Mouse (Mus musculus) left cerebral cortex, postnatal 14 days (tissue): ENCODE results near the gene Dennd2a. TPM values are rescaled to one million over a fixed set of nuclear protein-coding genes. Genes with fewer than 3 reads are reported as not detected.

Experiments used
- DNase-seq, 2 experiments: peaks; one replicate each; pipeline ENCODE4 v3.0.0; 2021 to 2022; ENCODE audit warnings: low spot score in 2 of 2, mixed read lengths in 1 of 2
- intact Hi-C: fragments of 180-260 bp; cut with DNase I; formaldehyde crosslinking; loops from one replicate; pipeline ENCODE4 v1.15.1; 2025
- total RNA-seq, 2 experiments: library from RNA; stranded (reverse); gene quantifications; 2 replicates each; pipeline ENCODE4 v1.2.3; 2021

The Dennd2a gene
- total RNA-seq, 2 experiments from 2014 or later, result 21.4 to 22.7 TPM

DNA sequence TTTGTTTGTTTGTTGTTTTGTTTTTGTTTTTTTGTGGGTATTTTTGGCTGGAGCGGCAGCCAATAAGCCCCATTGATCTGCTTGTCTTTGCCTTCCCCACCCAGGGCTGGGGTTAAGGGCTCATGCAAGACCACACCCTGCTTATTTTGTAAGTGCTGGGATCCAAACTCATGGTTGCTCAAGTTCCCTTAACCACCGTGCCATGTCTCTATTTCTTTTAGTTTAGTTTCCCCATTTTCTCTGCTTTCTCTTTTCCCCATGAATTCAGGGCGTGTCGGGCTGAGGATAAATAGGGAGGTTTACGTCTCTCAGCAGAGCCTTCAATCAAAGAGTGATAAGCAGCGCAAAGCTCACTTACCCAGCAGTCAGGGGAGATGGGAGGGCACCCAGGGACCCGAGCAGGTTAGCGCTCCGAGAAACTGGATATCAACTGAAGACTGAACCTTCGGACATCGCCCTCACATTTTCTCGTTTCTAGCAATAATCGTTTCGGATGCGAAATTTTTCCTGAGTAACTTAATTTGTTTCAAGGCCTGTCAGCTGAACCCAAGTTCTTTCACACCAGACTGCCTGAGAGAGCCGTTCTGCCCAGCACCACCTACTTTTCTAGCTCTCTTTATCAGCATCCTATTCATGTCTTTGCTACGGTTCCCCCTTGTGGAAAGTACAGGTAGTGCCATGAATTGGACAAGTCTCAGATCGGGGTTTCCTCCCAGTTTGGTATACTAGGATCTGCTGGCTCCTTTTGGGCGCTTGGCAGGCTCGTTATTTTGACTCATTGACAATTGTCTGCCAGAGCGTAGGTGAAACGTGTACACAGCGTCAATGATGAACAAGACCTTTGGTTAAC, 4.7 kb upstream of the Dennd2a start:
- intact Hi-C loops, result loop anchor here (1.0 kb wide), 1 partner anchor 99 kb away; no protein-coding TSS in a partner anchor
- DNase-seq, result peak; percentile 93

DNA sequence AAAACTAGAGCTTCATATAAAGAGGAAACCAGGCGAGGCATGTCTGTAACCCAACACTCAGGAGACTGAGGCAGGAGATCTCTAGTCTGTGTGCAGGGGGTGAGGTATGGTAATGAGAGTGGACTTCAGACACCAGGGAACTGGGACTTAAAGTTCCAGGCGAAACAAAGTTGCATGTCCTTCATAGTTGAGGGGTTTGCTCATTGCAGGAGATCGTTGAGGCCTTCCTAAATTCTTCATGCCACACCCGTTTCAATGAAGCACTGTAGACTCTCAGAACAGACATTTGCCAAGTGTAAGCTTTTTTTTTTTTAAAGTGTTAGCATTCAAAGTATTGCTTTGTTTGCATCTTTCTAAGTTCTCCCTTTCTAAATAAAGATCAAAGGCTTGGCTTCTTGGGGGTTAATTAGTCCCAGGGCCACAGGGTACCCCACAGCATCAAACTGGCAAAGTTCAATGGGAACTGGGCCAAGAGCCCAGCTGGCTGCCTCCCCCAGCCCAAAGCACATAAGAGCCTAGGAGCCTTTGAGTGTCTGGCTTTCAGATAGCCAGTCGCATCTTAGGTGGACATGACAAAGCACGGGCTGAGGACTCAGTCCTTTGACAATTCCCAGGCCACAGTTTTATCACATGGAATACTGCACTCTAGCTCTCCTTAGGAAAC, 1.7 kb upstream of the Dennd2a start:
- no peak for DNase-seq
- intact Hi-C loops, result loop anchor here (5.0 kb wide), 1 partner anchor 37 kb away; no protein-coding TSS in a partner anchor

DNA sequence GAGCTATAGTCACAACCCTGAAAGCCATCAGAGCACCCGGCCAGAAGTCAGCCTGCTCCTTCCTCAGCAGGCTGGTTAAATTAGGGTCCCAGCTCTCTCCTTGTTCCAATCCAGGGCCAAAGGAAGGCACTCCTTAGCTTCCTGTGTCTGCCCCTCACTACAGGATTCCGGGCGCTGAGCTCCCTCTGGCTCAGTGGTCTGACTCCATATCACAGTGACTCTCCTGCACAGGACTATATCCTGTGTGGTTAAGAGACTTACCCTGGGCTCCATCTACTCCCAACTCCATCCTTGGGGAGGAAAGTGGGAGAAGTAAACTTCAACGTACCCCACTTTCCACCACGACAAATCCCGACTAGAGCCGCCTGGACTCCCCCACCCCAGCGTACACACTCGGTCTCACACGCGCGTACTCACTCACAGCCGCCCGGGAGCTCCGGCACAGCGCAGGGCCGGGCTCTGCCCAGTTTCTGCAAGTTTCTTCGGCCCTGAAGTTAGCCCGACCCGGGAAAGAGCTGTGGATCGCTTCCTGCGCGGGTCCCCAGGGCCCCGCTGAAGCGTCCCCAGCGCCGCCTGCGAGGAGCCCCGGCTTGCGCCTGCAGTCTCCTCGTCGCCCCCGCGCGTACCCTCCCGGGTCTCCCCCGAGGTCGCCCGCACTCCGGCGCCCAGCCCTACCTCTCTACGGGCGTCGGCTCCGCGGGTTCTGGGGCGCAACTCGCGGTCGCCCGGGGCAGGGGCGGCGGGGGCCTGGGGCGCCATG, 587 bp downstream of the Dennd2a start:
- intact Hi-C loops, result loop anchor here (5.0 kb wide), 1 partner anchor 35 kb away; no protein-coding TSS in a partner anchor
- no peak for DNase-seq

DNA sequence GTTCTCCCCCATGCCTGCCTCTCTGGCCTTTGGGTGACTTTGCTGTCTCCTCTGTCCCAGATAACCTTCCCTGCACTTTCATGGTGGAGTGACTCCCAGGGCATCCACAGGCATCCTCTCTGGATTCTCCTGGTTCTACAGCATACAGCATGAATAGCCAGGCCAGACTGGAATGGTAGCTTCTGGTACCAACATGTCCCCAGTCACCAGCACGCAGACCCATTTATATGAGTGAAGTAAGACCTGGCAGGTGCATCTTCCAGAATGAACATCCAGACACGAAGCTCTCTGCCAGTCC, 2.1 kb downstream of the Dennd2a start:
- DNase-seq, result no peak
- intact Hi-C loops, result loop anchor here (5.0 kb wide), 1 partner anchor 33 kb away; no protein-coding TSS in a partner anchor

DNA sequence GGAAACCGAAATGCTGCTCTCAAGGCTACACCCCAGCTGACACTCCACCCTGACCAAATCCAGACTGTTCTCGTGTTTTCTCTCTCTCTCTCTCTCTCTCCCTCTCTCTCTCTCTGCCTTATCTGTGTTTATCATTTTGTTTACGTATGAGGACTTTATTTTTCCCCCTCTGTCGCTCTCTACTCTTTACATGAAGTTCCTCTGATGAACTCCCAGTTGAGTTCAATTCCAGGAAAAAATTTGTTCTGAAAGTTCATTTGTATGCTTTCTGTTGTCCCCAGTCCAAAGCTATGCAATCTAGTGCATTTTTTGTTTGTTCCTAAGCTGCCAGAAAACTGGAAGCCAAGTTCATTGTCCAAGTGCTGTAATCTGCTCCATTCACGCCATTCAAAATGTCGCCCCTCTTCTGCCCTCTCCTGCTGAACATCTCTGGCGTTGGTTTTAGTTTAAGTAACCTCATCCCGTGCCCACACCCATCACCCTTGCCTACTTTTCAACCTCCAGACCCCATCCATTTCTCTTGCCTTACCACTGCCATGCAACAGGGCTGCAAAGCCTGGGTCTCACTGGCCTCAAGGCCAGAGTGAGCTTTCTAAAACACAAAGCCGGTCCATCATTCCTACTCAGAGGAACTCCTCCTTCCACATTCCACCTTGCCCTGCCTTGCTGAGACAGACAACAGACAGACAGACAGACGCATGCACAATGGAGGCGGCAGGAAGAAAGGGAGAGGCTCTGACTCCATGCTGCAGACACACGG, 2.6 kb downstream of the Dennd2a start:
- intact Hi-C loops, result loop anchor here (5.0 kb wide), 1 partner anchor 33 kb away; no protein-coding TSS in a partner anchor
- no peak for DNase-seq

DNA sequence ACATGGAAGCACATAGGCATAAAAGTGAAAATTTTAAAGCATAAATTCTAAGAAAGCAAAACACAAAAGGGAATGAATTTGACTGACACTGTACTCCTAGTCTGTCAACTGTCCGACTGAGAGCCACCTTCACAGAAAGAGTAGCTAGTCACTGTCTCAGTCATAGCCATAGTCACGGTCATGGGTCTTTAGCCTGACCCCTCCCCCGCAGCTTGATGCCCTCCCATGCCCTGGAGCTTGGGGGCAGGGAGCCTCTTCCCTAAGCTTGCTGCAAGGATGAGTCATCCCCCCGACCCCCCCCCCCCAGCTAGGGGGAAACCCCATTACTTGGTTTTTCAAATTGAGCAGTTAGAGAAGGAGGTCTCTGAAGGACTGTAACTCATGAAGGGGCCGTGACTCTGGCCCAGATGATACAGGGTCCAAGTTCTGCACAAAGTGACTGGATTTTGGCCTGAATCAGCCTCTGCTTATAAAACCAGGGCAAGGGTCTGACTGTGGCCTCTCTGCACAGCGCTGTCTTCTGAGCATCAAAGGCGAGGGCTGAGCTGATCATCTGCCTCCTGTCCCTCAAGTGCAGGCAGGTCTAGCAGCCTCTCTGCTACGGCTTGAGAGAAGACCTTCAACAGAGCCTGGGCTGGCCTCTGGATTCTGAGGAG, 5.6 kb downstream of the Dennd2a start:
- no peak for DNase-seq
- intact Hi-C loops, result no loop called here

DNA sequence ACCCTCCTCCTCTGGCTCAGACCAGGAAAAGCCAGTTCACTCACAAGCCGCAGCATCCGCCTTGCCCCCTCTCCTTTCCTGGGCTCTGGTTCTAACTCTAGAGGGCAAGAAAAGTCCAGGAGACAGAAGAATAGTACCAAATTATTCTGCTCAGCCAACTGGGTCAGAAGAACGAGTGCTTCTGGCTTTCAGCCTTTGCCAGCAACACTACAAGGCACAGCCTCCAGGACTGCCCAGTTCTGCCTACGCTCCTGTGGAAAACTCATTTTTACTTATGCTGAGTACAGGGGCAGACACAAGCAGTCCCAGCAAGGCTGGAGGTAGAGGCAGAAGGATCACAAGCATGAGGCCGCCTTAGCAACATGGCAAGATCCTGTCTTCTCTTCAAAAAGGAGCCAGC, 9.6 kb downstream of the Dennd2a start:
- intact Hi-C loops, result no loop called here

DNA sequence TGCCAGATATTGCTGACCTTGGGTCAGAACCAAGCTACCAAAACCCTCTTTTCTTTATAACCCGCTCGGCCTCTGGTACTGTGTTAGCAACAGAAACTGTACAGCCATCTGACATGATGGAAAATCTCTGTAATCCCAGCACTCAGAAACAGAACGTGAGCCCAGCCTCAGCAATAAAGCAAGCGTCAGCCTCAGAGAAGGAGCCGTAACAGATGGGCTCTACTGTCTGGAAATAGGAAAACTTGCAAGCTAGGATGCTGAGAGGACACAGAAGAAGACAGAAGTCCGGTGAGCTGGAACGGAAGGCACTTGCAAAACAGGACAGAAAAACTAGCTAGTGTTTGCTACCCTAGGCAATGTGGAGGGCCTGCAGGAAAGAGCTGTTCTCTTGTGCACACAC, 12.2 kb downstream of the Dennd2a start:
- no peak for DNase-seq
- intact Hi-C loops, result no loop called here

More for the DNA sequence above, 9.6 kb downstream of the Dennd2a start:
- DNase-seq, result no peak

DNA sequence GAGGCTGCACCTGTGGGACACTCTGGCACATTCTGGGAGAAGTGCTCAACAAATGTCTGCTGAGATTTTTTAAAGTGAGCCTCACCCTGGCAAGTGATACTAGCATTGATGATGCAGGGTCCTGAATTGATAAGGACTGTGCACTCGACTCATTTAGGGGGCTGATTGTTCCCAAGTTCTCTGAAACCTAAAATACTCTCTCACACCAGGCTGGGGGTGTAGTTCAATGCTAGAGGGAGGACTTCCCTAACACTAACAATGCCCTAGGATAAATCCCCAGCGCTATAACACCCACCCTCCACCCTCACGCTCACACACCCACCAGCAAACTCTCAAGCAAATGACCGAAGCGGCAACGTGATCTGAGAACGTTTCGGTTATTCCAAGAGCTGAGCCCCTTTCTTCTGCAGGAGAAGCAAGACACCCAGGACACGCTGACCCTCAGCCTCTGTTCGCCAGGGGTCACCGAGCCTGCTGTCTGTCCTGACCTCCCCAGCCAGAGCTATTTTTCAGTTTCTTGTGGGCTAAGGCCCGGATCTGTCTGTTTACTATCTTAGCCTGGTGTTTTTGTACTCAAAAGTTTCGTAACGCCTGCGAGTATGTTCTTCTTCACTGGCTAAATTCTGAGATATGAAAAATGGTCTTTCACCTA, 13.8 kb downstream of the Dennd2a start:
- DNase-seq, result no peak
- intact Hi-C loops, result no loop called here

DNA sequence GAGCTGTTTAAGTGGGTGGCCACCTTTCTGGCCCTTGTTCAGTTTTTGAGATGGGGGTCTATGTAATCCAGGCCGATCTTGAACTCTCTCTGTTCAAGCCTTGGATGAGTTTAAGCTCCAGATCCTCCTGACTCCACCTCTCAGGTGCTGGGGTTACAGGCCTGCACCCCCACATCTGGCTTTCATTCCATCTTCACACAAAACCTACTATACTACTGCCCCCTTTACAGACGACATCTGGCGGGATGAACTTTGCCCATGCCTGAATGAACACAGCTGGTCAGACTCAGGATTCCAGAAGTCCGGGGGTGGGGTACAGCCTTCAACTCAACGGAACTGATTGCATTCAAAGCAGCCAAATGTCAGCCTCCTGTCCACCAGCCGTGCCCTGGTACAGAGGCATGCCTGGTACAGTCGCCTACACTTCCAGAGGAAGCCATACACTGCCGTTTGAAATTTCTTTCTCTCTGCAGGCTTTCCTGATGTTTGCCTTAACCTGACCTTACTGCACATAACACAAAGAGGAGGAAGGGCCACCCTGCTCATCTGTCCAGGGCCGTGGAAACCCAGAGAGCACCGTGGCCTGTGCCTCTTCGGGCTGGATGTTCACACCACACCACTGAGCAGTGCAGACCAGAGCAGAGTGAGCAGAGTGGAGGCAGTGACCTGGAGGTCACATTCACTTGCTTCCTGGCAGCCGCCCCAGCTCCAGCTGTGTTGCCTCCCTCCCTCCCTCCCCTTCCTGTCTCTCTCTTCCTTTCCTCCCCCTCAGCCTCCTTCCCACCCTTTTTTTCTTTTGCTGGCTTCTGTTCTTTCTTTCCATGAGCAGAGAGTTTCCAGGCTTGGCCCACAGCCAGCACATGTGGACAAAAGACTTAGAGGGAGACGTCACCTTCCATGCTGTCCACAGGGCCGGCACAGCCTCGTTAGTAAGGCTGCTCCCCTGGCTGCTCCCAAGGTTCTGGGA, 14.8 kb downstream of the Dennd2a start:
- intact Hi-C loops, result no loop called here
- DNase-seq, result peak; percentile 61 to 71

DNA sequence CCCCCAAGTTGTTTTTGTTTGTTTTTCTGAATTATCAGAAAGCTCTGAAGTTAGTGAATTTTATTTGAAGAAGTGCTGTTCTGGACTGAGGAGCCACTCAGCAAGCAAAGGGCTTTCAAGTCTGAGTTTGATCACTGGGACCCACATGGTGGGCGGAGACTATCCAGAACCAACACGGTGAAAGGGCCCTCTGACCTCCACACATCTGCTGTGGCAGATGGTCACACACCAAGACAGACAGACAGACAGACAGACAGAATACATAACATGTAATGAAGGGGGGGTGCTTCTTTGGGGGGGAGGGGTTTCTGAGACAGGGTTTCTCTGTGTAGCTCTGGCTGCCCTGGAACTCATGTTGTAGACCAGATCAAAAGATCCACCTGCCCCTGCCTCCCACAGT, 17.1 kb downstream of the Dennd2a start:
- intact Hi-C loops, result no loop called here

DNA sequence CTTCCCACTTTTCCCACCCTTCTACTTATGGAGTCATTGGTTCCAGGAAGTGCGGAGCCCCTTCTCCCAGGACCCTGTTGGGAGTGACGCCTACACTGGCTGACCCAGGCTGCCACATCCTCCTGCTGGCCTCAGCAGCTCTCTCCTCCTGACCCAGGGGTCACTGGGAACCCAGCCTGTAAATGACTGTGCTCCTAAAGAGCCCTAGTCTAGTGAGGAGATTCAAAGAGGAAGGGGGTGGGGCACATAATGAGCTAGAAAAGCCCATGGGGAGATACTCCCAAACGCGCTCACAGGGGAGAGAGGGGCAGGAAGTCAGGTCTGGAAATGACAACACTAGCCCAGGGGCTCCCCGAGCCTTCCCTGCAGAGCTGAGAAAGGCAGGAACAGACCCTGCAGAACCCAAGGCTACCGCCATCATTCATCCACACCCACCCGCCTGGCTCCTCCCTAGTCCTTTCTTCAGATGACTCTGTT, 17.9 kb downstream of the Dennd2a start:
- intact Hi-C loops, result no loop called here
- no peak for DNase-seq

More for the DNA sequence above, 17.1 kb downstream of the Dennd2a start:
- no peak for DNase-seq

DNA sequence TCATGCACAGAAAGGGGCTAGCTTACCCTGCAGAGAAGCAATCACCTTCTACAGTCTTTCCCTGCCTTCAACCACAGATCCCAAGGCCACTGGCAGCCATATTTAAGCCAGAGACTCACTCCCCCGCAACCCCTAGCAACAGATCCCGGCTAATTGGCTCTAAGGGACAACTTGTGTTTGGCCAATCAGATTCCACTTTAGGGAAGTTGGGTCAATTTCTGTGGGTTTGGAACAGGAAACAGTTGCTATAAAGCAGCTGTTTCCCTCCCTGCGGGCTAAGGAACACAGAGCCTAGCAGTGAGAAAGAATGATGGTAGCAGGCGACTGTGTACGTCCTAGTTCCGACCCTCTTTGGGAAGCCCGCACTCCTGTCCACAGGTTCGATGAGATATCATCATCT, 19.4 kb downstream of the Dennd2a start:
- intact Hi-C loops, result no loop called here
- DNase-seq, result no peak

DNA sequence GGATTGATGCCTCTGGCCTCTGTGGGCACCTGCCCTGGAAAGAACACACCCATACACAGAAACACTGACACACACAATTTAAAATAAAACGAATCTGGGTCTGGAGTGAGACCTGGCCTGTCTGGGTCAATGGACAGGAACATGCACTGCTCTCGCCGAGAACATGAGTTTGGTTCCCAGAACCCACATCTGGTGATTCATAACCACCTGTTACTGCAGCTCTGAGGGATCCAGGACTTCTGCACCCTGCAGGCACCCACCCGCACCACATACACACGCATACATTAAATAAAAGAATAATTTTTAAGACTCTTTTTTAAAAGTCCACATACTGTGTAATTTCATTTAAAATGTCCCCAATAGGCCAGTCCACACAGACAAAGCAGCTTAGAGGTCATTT, 20.4 kb downstream of the Dennd2a start:
- intact Hi-C loops, result no loop called here
- no peak for DNase-seq

DNA sequence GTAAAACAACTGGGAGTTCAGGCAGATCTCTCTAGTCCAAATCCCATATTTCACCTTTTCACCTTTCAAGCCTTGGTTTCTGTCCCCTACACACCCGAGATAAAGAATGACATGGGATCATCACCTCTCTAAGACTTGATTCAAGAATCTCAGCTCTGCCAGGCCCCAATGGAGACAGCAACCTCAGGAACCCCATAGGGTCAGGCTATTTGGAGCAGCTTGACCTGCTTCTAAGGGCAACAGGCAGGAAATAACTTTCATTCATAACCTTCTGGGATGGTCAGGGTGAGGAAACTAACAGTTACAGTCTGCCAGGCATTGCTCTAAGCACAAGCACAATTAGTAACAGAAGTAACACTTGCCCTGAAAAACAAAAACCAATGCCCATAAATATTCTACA, 21.0 kb downstream of the Dennd2a start:
- no peak for DNase-seq
- intact Hi-C loops, result no loop called here

DNA sequence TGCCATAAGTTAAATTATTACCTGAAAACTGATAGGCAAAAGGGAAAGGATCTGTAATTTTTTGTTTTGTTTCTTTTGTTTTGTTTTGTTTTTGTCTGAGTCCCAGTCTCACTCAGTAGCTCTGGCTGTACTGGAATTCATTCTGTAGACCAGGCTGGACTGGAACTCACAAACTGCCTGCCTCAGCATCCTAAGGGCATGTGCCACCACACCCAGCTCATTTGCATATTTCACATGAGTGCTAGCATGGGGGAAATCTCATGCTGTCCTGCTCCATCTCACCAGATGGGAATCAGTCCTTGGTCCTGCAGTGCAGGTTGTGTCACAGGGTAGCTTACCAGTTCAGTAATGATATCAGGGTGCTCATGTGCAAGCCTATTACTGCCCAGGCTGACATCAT, 22.7 kb downstream of the Dennd2a start:
- no peak for DNase-seq
- intact Hi-C loops, result no loop called here
